Mouse (Mus musculus) splenic B cell, adult 2 months (primary cell): ENCODE data around the gene Wfdc12.
"Not testable (repeated sequence)": the region's sequence is repeated elsewhere in the genome, so short reads cannot be mapped to it uniquely, and the experiment has no call there.

Source experiments
- DNase-seq: peaks from one replicate; pipeline ENCODE4 v3.0.0-alpha.2; 2011; ENCODE audit warnings: low read depth, low spot score
- H3K27me3 ChIP-seq: 2 replicates; pipeline ENCODE4 v1.6.1; 2012; ENCODE audit warnings: mild to moderate bottlenecking, low read length, moderate library complexity, mixed read lengths; ENCODE audit not compliant: control insufficient read depth, poor library complexity, insufficient read depth, severe bottlenecking
- H3K36me3 ChIP-seq: 2 replicates; pipeline ENCODE4 v1.6.1; 2012; ENCODE audit warnings: mild to moderate bottlenecking, low read length, moderate library complexity, mixed read lengths; ENCODE audit not compliant: control insufficient read depth, poor library complexity, insufficient read depth, severe bottlenecking

Wfdc12 gene

GRCm38 (mm10) chr2:164190576-164190975 lies at the start of gene Wfdc12:
TSS of gene Wfdc12 (minus strand) at chr2:164190608.
- Histone ChIP-seq H3K27me3 (no peaks in the 10 kb centered on the region), H3K36me3 (no peaks in the 10 kb centered on the region)
- no peak for DNase-seq

GRCm38 (mm10) chr2:164238366-164238765 lies 48.0 kb upstream of the Wfdc12 start, which contains the start of gene Svs2:
TSS of gene Svs2 (minus strand) at chr2:164238466.
- DNase-seq, result no peak
- Histone ChIP-seq H3K36me3 (no peaks in the 10 kb centered on the region), H3K27me3 (no peaks in the 10 kb centered on the region)

GRCm38 (mm10) chr2:164232671-164233070 lies 42.3 kb upstream of the Wfdc12 start:
- DNase-seq, result no peak
- H3K27me3 ChIP-seq, result no peaks in the 10 kb centered on the region
- H3K36me3 ChIP-seq, result no peaks in the 10 kb centered on the region

- Histone ChIP-seq H3K36me3 (no peaks in the 10 kb centered on the region), H3K27me3 (no peaks in the 10 kb centered on the region)
- no peak for DNase-seq
These were observed 38.1 kb upstream of the Wfdc12 start for GRCm38 (mm10) chr2:164228361-164229070.

GRCm38 (mm10) chr2:164221522-164221921 lies 31.1 kb upstream of the Wfdc12 start, which contains the start of gene Wfdc15b:
TSS of gene Wfdc15b (minus strand) at chr2:164221660.
- no peaks in the 10 kb centered on the region for H3K36me3 ChIP-seq
- no peaks in the 10 kb centered on the region for H3K27me3 ChIP-seq
- DNase-seq, result no peak

GRCm38 (mm10) chr2:164219295-164219694 lies 28.9 kb upstream of the Wfdc12 start:
- no peak for DNase-seq
- H3K36me3 ChIP-seq, result no peaks in the 10 kb centered on the region
- H3K27me3 ChIP-seq, result no peaks in the 10 kb centered on the region

GRCm38 (mm10) chr2:164212711-164213110 lies 22.3 kb upstream of the Wfdc12 start:
- Histone ChIP-seq H3K36me3 (no peaks in the 10 kb centered on the region), H3K27me3 (no peaks in the 10 kb centered on the region)
- DNase-seq, result no peak

- Histone ChIP-seq H3K27me3 (no peaks in the 10 kb centered on the region), H3K36me3 (no peaks in the 10 kb centered on the region)
- DNase-seq, result no peak
These were observed 20.5 kb upstream of the Wfdc12 start for GRCm38 (mm10) chr2:164210892-164211291.

- no peak for DNase-seq
- no peaks in the 10 kb centered on the region for H3K36me3 ChIP-seq
- H3K27me3 ChIP-seq, result no peaks in the 10 kb centered on the region
These were observed 16.3 kb upstream of the Wfdc12 start for GRCm38 (mm10) chr2:164206676-164207075.

GRCm38 (mm10) chr2:164206011-164206410 lies 15.6 kb upstream of the Wfdc12 start:
- H3K36me3 ChIP-seq, DNase-seq, H3K27me3 ChIP-seq: not testable (repeated sequence)

GRCm38 (mm10) chr2:164199626-164200327 lies 9.4 kb upstream of the Wfdc12 start, which contains the start of gene Wfdc15a:
TSS of gene Wfdc15a (minus strand) at chr2:164200130.
- Histone ChIP-seq H3K36me3 (no peaks in the 10 kb centered on the region), H3K27me3 (no peaks in the 10 kb centered on the region)

GRCm38 (mm10) chr2:164196700-164196990 lies 6.2 kb upstream of the Wfdc12 start:
- no peaks in the 10 kb centered on the region for H3K27me3 ChIP-seq
- no peak for DNase-seq
- no peaks in the 10 kb centered on the region for H3K36me3 ChIP-seq

More at GRCm38 (mm10) chr2:164199626-164200327, 9.4 kb upstream of the Wfdc12 start, which contains the start of gene Wfdc15a:
- DNase-seq, result no peak

- no peaks in the 10 kb centered on the region for H3K36me3 ChIP-seq
- no peak for DNase-seq
- no peaks in the 10 kb centered on the region for H3K27me3 ChIP-seq
These were observed 5.7 kb upstream of the Wfdc12 start for GRCm38 (mm10) chr2:164195971-164196699.

GRCm38 (mm10) chr2:164194959-164195630 lies 4.7 kb upstream of the Wfdc12 start:
- no peaks in the 10 kb centered on the region for H3K36me3 ChIP-seq
- no peak for DNase-seq

More at GRCm38 (mm10) chr2:164194959-164195630, 4.7 kb upstream of the Wfdc12 start:
- H3K27me3 ChIP-seq, result no peaks in the 10 kb centered on the region
